Mouse (Mus musculus): ENCODE data around the gene Oscar.

- TF ChIP-seq GATA1 (IDR thresholded peaks at IDR 0.05; ENCODE audit: low read length) (no peak), TAL1 (IDR thresholded peaks at IDR 0.05; ENCODE audit: low read length) (no peak)
Measured at GRCm38 (mm10) chr7:3569725-3570124, 46.2 kb downstream of the Oscar start.

Measured in erythroblast, embryonic 14.5 days (primary cell).